Mouse (Mus musculus) heart, adult 2 months (tissue): Measurements from ENCODE around the gene Rhbdl2. TPM values are rescaled to one million over a fixed set of nuclear protein-coding genes. Genes with fewer than 3 reads are reported as not detected.

ENCODE experiments used
- DNase-seq, 2 experiments: peaks; one replicate each; pipeline ENCODE4 v3.0.0; 2021
- H3K27ac ChIP-seq: fragments of 200-600 bp; 2 replicates; pipeline ENCODE4 v1.8.1; 2022
- H3K27me3 ChIP-seq: fragments of 200-500 bp; 2 replicates; pipeline ENCODE4 v1.6.1; 2012; ENCODE audit warnings: mild to moderate bottlenecking, low read length, inconsistent platforms, mixed read lengths; ENCODE audit not compliant: control insufficient read depth, insufficient read depth
- H3K36me3 ChIP-seq: fragments of 200-500 bp; 2 replicates; pipeline ENCODE4 v1.6.1; 2012; ENCODE audit warnings: low read length, inconsistent platforms; ENCODE audit not compliant: control insufficient read depth, insufficient read depth
- H3K4me1 ChIP-seq: fragments of 200-500 bp; 2 replicates; pipeline ENCODE4 v1.6.1; 2011; ENCODE audit warnings: low read length; ENCODE audit not compliant: control insufficient read depth, insufficient read depth
- H3K4me3 ChIP-seq: fragments of 200-600 bp; 2 replicates; pipeline ENCODE4 v1.8.1; 2022
- H3K79me2 ChIP-seq: fragments of 200-500 bp; replicated peaks from 2 replicates; pipeline ENCODE4 v1.6.1; 2012; ENCODE audit warnings: mild to moderate bottlenecking, inconsistent platforms, low read length, moderate library complexity, mixed read lengths; ENCODE audit not compliant: control insufficient read depth, insufficient read depth
- H3K9ac ChIP-seq: fragments of 200-500 bp; 2 replicates; pipeline ENCODE4 v1.6.1; 2012; ENCODE audit warnings: low read depth, mild to moderate bottlenecking, control low read depth, inconsistent platforms, low read length, mixed read lengths
- CTCF ChIP-seq: fragments of 200-600 bp; IDR thresholded peaks from 2 replicates; pipeline ENCODE4 v1.8.1; 2022; ENCODE audit warnings: antibody characterized with exemption, mild to moderate bottlenecking, moderate library complexity
- EP300 ChIP-seq: fragments of 200-500 bp; IDR thresholded peaks from 2 replicates; pipeline ENCODE4 v1.6.1; 2011; ENCODE audit warnings: low read depth, low read length, control low read depth; ENCODE audit not compliant: insufficient read depth
- POLR2A ChIP-seq: fragments of 200-500 bp; IDR thresholded peaks from 2 replicates; pipeline ENCODE4 v1.6.1; 2011; ENCODE audit warnings: mild to moderate bottlenecking, low read depth, low read length, control low read depth; ENCODE audit not compliant: insufficient read depth
- WGBS: fragments of 180-500 bp; shearing (Covaris S2); methylation state at CpG from one replicate; pipeline ENCODE4 v1.1.7; 2018; 5-methylcytosine and 5-hydroxymethylcytosine counted together
- intact Hi-C: fragments of 180-260 bp; cut with DNase I; formaldehyde crosslinking; loops from one replicate; pipeline ENCODE4 v1.15.1; 2025
- polyA plus RNA-seq: library from polyadenylated mRNA; depleted of rRNA; stranded (reverse); fragments of >200 nt; gene quantifications from 2 replicates; pipeline ENCODE4 v1.2.3, GENCODE M21; 2012
- total RNA-seq, 2 experiments: library from RNA; stranded (reverse); gene quantifications; 2 replicates each; pipeline ENCODE4 v1.2.3; 2021

Rhbdl2 gene
- total and polyA plus RNA-seq, 3 experiments: 0.33 TPM; not detected in 2

DNA sequence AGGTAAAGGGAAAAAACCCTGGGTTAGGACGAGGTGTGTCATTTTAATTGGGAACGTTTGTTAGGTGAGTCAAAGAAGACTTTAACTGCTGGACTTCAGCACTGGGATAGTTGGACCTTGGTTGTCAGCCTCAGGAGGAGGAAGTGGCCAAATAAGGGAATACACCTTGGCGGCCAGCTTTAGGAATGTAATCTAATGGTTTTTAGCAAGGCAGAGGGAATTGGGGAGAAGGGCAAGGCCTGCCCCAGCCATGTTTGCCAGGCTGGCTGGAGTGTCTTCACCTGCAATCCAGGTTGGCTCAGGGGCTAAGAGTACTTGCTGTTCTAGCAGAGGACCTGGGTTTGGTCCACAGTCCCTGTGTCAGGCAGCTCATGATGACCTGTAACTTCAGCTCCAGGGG is 19.9 kb upstream of the Rhbdl2 start:
- Histone ChIP-seq H3K4me3 (no peak overlapping the region), H3K36me3 (no peaks in the 10 kb centered on the region)

DNA sequence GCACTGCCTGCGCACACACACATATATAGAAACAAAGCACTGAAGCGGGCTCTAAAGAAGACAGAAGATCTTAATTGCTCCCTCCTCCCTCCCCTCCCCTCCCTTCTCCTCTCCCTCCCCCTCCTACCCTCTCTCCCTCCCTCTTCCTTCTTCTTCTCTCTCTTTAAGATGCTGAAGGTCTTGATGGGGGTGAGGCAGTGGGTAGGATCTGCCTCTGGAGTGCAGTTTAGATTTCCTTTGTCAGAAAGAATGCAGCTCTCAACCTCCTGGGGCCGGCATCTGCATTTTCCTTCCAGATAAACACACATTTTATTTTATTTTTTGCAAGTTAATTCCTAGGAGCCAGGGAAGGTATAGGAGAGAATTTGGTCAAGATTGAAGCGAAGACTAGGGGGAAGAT is 19.4 kb upstream of the Rhbdl2 start:
- Histone ChIP-seq H3K4me1 (no peaks in the 10 kb centered on the region), H3K9ac (no peak overlapping the region), H3K79me2 (no peaks in the 10 kb centered on the region), H3K36me3 (no peaks in the 10 kb centered on the region), H3K4me3 (no peak overlapping the region), H3K27me3 (no peaks in the 10 kb centered on the region), H3K27ac (no peak overlapping the region)
- intact Hi-C loops: no loop called here
- WGBS: 83% methylated on average over 4 of the region's 4 CpGs
- no peak for TF ChIP-seq EP300
- no peak for DNase-seq

More for the DNA sequence above, 19.9 kb upstream of the Rhbdl2 start:
- Histone ChIP-seq H3K79me2 (no peaks in the 10 kb centered on the region), H3K4me1 (no peaks in the 10 kb centered on the region), H3K9ac (no peak overlapping the region), H3K27me3 (no peaks in the 10 kb centered on the region), H3K27ac (no peak overlapping the region)
- DNase-seq: no peak
- TF ChIP-seq CTCF: no peak
- TF ChIP-seq EP300: no peak
- TF ChIP-seq POLR2A: no peak
- WGBS: 66% methylated on average over 3 of the region's 3 CpGs
- intact Hi-C loops: no loop called here

DNA sequence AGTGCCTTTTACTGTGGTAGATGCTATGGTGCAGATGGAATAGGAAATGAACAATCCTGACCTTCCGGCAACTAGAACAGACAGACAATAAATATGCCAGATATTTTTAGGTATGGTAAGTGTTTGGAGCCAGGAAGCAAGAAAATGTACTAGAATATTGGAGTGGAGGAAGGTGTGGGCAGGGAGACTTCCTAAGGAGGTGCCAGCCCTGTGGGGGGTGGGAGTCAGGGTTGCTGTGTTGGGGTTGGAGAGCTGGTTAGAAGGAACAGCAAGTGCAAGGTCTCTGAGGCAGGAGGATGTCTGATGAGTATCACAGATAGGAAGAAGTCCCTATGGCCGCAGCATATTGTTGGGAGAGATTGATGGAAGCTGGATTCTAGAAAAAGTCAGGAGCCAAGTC is 5.0 kb downstream of the Rhbdl2 start:
- H3K4me3 ChIP-seq: no peak overlapping the region
- intact Hi-C loops: no loop called here
- H3K27ac ChIP-seq: no peak overlapping the region
- 57% methylated on average over 2 of the region's 2 CpGs for WGBS
- H3K9ac ChIP-seq: no peak overlapping the region
- H3K36me3 ChIP-seq: no peaks in the 10 kb centered on the region
- TF ChIP-seq POLR2A: no peak
- TF ChIP-seq CTCF: no peak
- TF ChIP-seq EP300: no peak
- H3K4me1 ChIP-seq: no peaks in the 10 kb centered on the region
- H3K27me3 ChIP-seq: no peaks in the 10 kb centered on the region
- DNase-seq: no peak
- H3K79me2 ChIP-seq: no peaks in the 10 kb centered on the region

DNA sequence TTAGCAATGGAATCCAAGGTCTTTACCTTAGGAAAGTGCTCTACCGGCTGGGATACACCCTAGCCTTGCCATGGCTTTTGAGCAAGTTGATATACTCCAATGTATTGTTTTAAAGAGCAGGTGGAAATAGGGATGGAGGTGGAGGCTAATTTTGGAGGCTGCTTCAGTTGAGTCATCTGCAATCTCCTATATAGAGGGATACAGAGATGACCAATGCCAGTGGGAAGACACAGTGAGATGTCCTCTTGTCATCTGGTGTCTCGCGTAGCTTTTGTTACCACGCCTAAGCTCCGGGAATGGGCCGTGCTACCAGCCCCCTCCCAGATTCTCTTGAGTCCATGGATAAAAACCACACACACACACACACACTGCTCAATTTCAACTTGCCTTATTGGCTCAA is 5.5 kb downstream of the Rhbdl2 start:
- no peaks in the 10 kb centered on the region for H3K27me3 ChIP-seq
- 89% methylated on average over 6 of the region's 6 CpGs for WGBS
- H3K79me2 ChIP-seq: no peaks in the 10 kb centered on the region
- H3K9ac ChIP-seq: no peak overlapping the region
- intact Hi-C loops: no loop called here
- H3K27ac ChIP-seq: no peak overlapping the region
- DNase-seq: no peak
- H3K4me3 ChIP-seq: no peak overlapping the region
- TF ChIP-seq EP300 (no peak), POLR2A (no peak), CTCF (no peak)
- no peaks in the 10 kb centered on the region for H3K4me1 ChIP-seq
- no peaks in the 10 kb centered on the region for H3K36me3 ChIP-seq

DNA sequence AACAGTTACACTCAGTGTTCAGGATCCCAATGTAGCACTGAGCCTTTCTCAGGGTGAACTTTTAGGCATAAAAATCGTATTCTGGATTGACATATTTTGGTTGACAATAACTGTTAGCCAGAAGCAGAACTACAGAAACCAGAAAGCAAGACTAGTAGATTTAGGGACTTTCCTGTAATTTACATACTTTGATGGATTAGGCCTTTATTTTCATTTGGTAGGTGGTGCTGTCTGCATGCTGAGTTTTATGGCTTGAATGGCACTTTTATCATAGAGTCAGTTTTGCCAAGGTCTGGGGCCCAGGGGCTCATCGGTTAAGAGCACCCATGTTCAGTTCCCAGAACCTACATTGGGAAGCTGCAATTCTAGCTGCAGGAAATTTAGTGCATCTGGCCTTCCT is 7.4 kb downstream of the Rhbdl2 start:
- Histone ChIP-seq H3K36me3 (no peaks in the 10 kb centered on the region), H3K27ac (no peak overlapping the region), H3K4me1 (no peaks in the 10 kb centered on the region), H3K27me3 (no peaks in the 10 kb centered on the region), H3K4me3 (no peak overlapping the region), H3K79me2 (no peaks in the 10 kb centered on the region), H3K9ac (no peak overlapping the region)
- WGBS: 77% methylated on average over 2 of the region's 2 CpGs
- DNase-seq: no peak
- TF ChIP-seq POLR2A: no peak
- TF ChIP-seq CTCF: no peak
- TF ChIP-seq EP300: no peak
- intact Hi-C loops: no loop called here

DNA sequence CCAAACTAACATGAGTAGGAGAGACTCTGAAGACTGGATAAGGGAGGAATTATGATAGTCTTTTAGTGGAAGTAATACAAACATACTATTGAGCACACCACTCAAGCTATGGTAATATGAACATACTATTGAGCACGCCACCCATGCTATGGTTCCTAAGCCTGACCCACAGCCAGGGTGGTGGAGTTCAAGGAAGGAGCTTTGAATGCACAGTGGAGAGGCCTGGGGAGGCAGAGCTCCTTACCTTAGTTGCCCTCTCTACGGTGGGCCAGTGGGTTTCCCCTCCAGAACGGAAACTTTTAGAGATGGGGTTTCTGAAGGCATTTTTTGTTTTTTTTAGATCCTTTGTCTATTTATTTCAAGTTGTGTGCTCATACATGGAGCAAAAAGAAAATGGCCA is 9.7 kb downstream of the Rhbdl2 start:
- TF ChIP-seq CTCF (no peak), POLR2A (no peak), EP300 (no peak)
- no peak overlapping the region for H3K27ac ChIP-seq
- no peaks in the 10 kb centered on the region for H3K36me3 ChIP-seq
- WGBS: 80% methylated on average over 3 of the region's 3 CpGs
- H3K4me1 ChIP-seq: no peaks in the 10 kb centered on the region
- intact Hi-C loops: no loop called here
- H3K9ac ChIP-seq: no peak overlapping the region
- H3K4me3 ChIP-seq: no peak overlapping the region
- H3K79me2 ChIP-seq: no peaks in the 10 kb centered on the region
- no peaks in the 10 kb centered on the region for H3K27me3 ChIP-seq
- DNase-seq: no peak
